12 mouse cellular contexts compared by ENCODE assay signal in the genomic region with DNA sequence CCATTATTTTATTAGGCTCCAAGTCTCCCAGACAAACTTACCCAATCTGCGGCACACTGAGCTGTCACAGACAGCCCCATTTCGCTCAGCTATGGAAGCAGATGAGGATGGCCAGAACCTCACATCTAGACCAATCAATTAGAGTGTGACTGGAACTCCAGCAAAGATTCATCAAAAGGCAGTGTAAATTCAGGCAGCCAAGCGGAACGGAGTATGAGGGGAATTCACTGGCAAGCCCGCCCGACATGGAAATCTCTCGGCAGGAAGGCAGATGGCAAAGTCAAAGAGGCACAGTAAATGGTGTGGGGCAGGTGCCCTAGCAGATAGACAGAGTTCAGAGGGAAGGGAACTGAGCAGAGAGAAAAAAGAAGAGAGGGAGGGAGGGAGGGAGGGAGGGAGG. TPM values are rescaled to one million over a fixed set of nuclear protein-coding genes. Genes with fewer than 3 reads are reported as not detected.
A peak's percentile ranks its signal among the peaks of the same experiment; 100 is the strongest.
DNase-seq lines count a peak whose midpoint lies in the region; ATAC-seq and TF ChIP-seq lines count a peak whose summit lies in the region.
"Had no signal": no experiment of that assay in that cellular context is flagged by ENCODE, and none has a peak within 500 bp of the region (broad histone marks: within the 10 kb centered on the region; RNA-seq: fewer than 3 reads in every experiment).

No protein-coding gene starts in this region.

- H3K4me2 ChIP-seq in hindbrain, embryonic 13.5 days, result peak overlapping the region; percentile 20; the same call in 1 of the 2 replicates
- H3K4me2 ChIP-seq in limb, embryonic 14.5 days (replicated peaks; ENCODE audit: low read depth, low read length, severe bottlenecking), result no peak overlapping the region
- H3K4me2 ChIP-seq: embryonic facial prominence, embryonic 12.5 days had no signal

- H3K4me3 ChIP-seq in hindbrain, embryonic 13.5 days, result no peak overlapping the region
- H3K4me3 ChIP-seq in limb, embryonic 14.5 days (replicated peaks; ENCODE audit: low read length), result no peak overlapping the region
- H3K4me3 ChIP-seq: embryonic facial prominence, embryonic 12.5 days had no signal

- peak; percentile 83 for DNase-seq in Muller cell, postnatal 12 days (ENCODE audit: inconsistent ontology term)
- peak; percentile 62 for DNase-seq in embryo, embryonic 10.5 days (ENCODE audit: low spot score)
- peak; percentile 16 for DNase-seq in limb, embryonic 14.5 days (ENCODE audit: low spot score)
- DNase-seq in urinary bladder, postnatal 25 days (ENCODE audit: low spot score), result no peak
- DNase-seq in layer of hippocampus, adult 11-12 months (ENCODE audit: low spot score), result no peak
- no peak for DNase-seq in adrenal gland, postnatal 36 days
- DNase-seq: adrenal gland, postnatal 25 days; thymus, postnatal 36 days had no signal

- no peaks in the 10 kb centered on the region for H3K27me3 ChIP-seq in hindbrain, embryonic 13.5 days
- no peaks in the 10 kb centered on the region for H3K27me3 ChIP-seq in limb, embryonic 14.5 days (ENCODE audit: control insufficient read depth, insufficient read depth, low read length)

- no peaks in the 10 kb centered on the region for H3K36me3 ChIP-seq in hindbrain, embryonic 13.5 days
- H3K36me3 ChIP-seq in limb, embryonic 14.5 days (ENCODE audit: control insufficient read depth, insufficient read depth, low read length), result no peaks in the 10 kb centered on the region
- H3K36me3 ChIP-seq: embryonic facial prominence, embryonic 12.5 days had no signal

- no peaks in the 10 kb centered on the region for H3K9me3 ChIP-seq in hindbrain, embryonic 13.5 days
- H3K9me3 ChIP-seq in limb, embryonic 14.5 days (ENCODE audit: control insufficient read depth, low read length), result no peaks in the 10 kb centered on the region
- H3K9me3 ChIP-seq: embryonic facial prominence, embryonic 12.5 days had no signal

- no peak overlapping the region for H3K9ac ChIP-seq in hindbrain, embryonic 13.5 days
- H3K9ac ChIP-seq in limb, embryonic 14.5 days (ENCODE audit: low read depth, low read length, severe bottlenecking), result no peak overlapping the region
- H3K9ac ChIP-seq: embryonic facial prominence, embryonic 12.5 days had no signal

- peaks cover 9% of the 10 kb centered on the region; the same call in 1 of the 2 replicates for H3K4me1 ChIP-seq in hindbrain, embryonic 13.5 days (replicated peaks)
- H3K4me1 ChIP-seq in limb, embryonic 14.5 days (ENCODE audit: control insufficient read depth, insufficient read depth, low read length), result no peaks in the 10 kb centered on the region
- H3K4me1 ChIP-seq: embryonic facial prominence, embryonic 12.5 days had no signal

- ATAC-seq in hindbrain, embryonic 13.5 days (ENCODE audit: low FRiP score), result peak; percentile 76; the same call in 1 of the 2 replicates
- ATAC-seq in limb, embryonic 14.5 days (ENCODE audit: low FRiP score, low read depth), result peak; percentile 69
- no peak for ATAC-seq in erythroblast, adult 5-6 weeks (replicated peaks; ENCODE audit: low FRiP score, poor library complexity, severe bottlenecking)

- WGBS in hindbrain, embryonic 13.5 days, result 11% methylated on average over 7 of the region's 7 CpGs
- 33% methylated on average over 7 of the region's 7 CpGs for WGBS in limb, embryonic 14.5 days

- no peak for TF ChIP-seq POLR2A in limb, embryonic 14.5 days (IDR thresholded peaks at IDR 0.05; ENCODE audit: borderline replicate concordance, extremely low read depth, insufficient read depth, insufficient read length)

- H3K27ac ChIP-seq in hindbrain, embryonic 13.5 days, result no peak overlapping the region
- H3K27ac ChIP-seq in limb, embryonic 14.5 days (replicated peaks; ENCODE audit: low read depth, low read length), result no peak overlapping the region
- H3K27ac ChIP-seq: embryonic facial prominence, embryonic 12.5 days; macrophage had no signal

RNA-seq across cellular contexts. Expression of gene Tspan12, which starts 5.5 kb away (rescaled TPM):
- 64.6 and 69.6 TPM in 2 replicates for polyA plus RNA-seq in hindbrain, embryonic 13.5 days (2015; fragmentation: Nextera tagmentation; extraction: Ambion mirVana)
- 10.2 and 10.5 TPM in 2 replicates for polyA plus RNA-seq in limb, embryonic 14.5 days (2012; rRNA removed)
- 34.0 and 39.6 TPM in 2 replicates for polyA plus RNA-seq in limb, embryonic 14.5 days (2014; fragmentation: Nextera tagmentation; extraction: Ambion mirVana)
- total RNA-seq in erythroblast, adult 5-6 weeks (2015; ENCODE audit: low replicate concordance), result not detected in 2 replicates
- total RNA-seq in erythroblast, adult 5-6 weeks (2017; ENCODE audit: low replicate concordance), result 5.0 TPM in 1 of 2 replicates, not detected in the other
- total RNA-seq in adrenal gland, postnatal 36 days (2021), result 100 to 1,000 TPM; 156 to 182 TPM
- polyA plus RNA-seq: macrophage had no signal

Comparison
In these comparisons a context has a peak if more than half of its experiments do, and no peak if none do; other contexts are left out.
1. DNase-seq: peak in Muller cell, postnatal 12 days (single experiment), embryo, embryonic 10.5 days (single experiment) and limb, embryonic 14.5 days (single experiment); none in urinary bladder, postnatal 25 days (single experiment), layer of hippocampus, adult 11-12 months (single experiment) and adrenal gland, postnatal 36 days (0 of 2).
2. RNA of gene Tspan12, which starts 5.5 kb away (total RNA-seq): 156 to 182 TPM in adrenal gland, postnatal 36 days; 5.0 TPM in erythroblast, adult 5-6 weeks; every median in the first group is over 10 times any median in the second.